Mouse (Mus musculus) hindbrain, postnatal 0 days (tissue): ENCODE data around the gene Nos2. TPM values are rescaled to one million over a fixed set of nuclear protein-coding genes. Genes with fewer than 3 reads are reported as not detected.
"Not testable (repeated sequence)": the region's sequence is repeated elsewhere in the genome, so short reads cannot be mapped to it uniquely, and the experiment has no call there.

Experiments used
- ATAC-seq: fragments of 200-750 bp; cut with Nextera tagmentation; 2 replicates; pipeline ENCODE4 v1.8.0; 2017; ENCODE audit warnings: mild to moderate bottlenecking, moderate TSS enrichment, moderate library complexity
- DNase-seq: peaks from one replicate; pipeline ENCODE4 v3.0.0-alpha.2; 2015; ENCODE audit warnings: low spot score
- H3K27ac ChIP-seq: fragments of 300-500 bp; sonication (generic); 2 replicates; pipeline ENCODE4 v1.5.1; 2014; ENCODE audit warnings: mild to moderate bottlenecking
- H3K27me3 ChIP-seq: fragments of 300-500 bp; sonication (generic); 2 replicates; pipeline ENCODE4 v1.6.1; 2014; ENCODE audit warnings: low read length, mixed read lengths; ENCODE audit not compliant: insufficient read depth
- H3K36me3 ChIP-seq: fragments of 300-500 bp; sonication (generic); 2 replicates; pipeline ENCODE4 v1.6.1; 2014; ENCODE audit warnings: low read length, mixed read lengths; ENCODE audit not compliant: insufficient read depth
- H3K4me1 ChIP-seq: fragments of 300-500 bp; sonication (generic); 2 replicates; pipeline ENCODE4 v1.6.1; 2014; ENCODE audit warnings: antibody characterized with exemption, low read length, mixed read lengths; ENCODE audit not compliant: insufficient read depth
- H3K4me2 ChIP-seq: fragments of 300-500 bp; sonication (generic); 2 replicates; pipeline ENCODE4 v1.6.1; 2014; ENCODE audit warnings: low read depth, mild to moderate bottlenecking, low read length, moderate library complexity, mixed read lengths
- H3K4me3 ChIP-seq: fragments of 300-500 bp; sonication (generic); 2 replicates; pipeline ENCODE4 v1.5.1; 2014; ENCODE audit warnings: low read length
- H3K9ac ChIP-seq: fragments of 300-500 bp; sonication (generic); replicated peaks from 2 replicates; pipeline ENCODE4 v1.6.1; 2014; ENCODE audit warnings: mild to moderate bottlenecking, low read length, moderate library complexity, mixed read lengths
- H3K9me3 ChIP-seq: fragments of 300-500 bp; sonication (generic); 2 replicates; pipeline ENCODE4 v1.6.1; 2016; ENCODE audit warnings: low read length, mixed read lengths
- CTCF ChIP-seq: IDR thresholded peaks from 2 replicates; pipeline ENCODE4 v1.5.1; 2016; ENCODE audit warnings: antibody characterized with exemption, control low read depth, low read depth
- WGBS: fragments of 180-500 bp; shearing (Covaris S2); extraction: QIAGEN DNeasy Blood & Tissue Kit; methylation state at CpG from one replicate; pipeline ENCODE4 v1.1.7; 2014; 5-methylcytosine and 5-hydroxymethylcytosine counted together
- polyA plus RNA-seq: library from polyadenylated mRNA; unstranded; fragments of >200 nt; fragmentation: Nextera tagmentation; extraction: Ambion mirVana; gene quantifications from 2 replicates; pipeline ENCODE4 v1.2.1, GENCODE M21; 2015
- total RNA-seq: library from RNA; depleted of rRNA; stranded (reverse); fragments of >200 nt; gene quantifications from 2 replicates; pipeline ENCODE4 v1.2.3, GENCODE M21; 2014

The Nos2 gene
- total and polyA plus RNA-seq, 2 experiments from 2014 or later: 0.21 to 0.41 TPM

- Histone ChIP-seq H3K4me3 (no peak overlapping the region), H3K36me3 (no peaks in the 10 kb centered on the region), H3K9ac (no peak overlapping the region), H3K4me1 (no peaks in the 10 kb centered on the region), H3K4me2 (no peak overlapping the region), H3K27me3 (no peaks in the 10 kb centered on the region), H3K27ac (no peak overlapping the region), H3K9me3 (no peaks in the 10 kb centered on the region)
- ATAC-seq (no peak), DNase-seq (no peak)
- no peak for TF ChIP-seq CTCF
- WGBS: 90% methylated on average over 10 of the region's 10 CpGs
Measured at GRCm38 (mm10) chr11:78986311-78987002, 65.9 kb downstream of the Nos2 start.

GRCm38 (mm10) chr11:78989206-78989605, 68.6 kb downstream of the Nos2 start:
- not testable (repeated sequence) for H3K27ac ChIP-seq, H3K4me2 ChIP-seq, H3K4me1 ChIP-seq, H3K36me3 ChIP-seq, DNase-seq, ATAC-seq, H3K4me3 ChIP-seq, H3K9ac ChIP-seq, H3K9me3 ChIP-seq, H3K27me3 ChIP-seq
- 94% methylated on average over 11 of the region's 11 CpGs for WGBS

DNA sequence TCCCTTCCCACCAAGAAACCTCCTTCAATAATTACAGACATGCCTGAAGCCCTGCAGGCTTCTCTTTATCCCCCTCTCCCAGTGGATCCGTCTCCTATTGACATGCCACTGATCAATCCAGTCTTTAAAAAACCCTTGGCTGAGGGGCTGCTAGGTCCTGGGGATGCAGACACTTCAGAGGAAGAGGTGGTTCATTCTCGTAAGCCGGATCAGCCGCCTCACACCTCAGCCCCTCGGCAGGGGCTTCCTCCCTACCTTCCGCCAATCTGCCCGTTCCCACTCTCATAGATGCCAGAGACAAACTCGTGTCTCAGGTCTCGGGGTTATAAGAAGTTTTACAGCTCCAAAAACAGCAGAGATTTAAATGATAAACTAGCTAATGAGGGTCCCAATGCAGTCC, 69.5 kb downstream of the Nos2 start:
- DNase-seq (no peak), ATAC-seq (no peak)
- no peaks in the 10 kb centered on the region for H3K4me1 ChIP-seq
- no peak overlapping the region for H3K27ac ChIP-seq
- H3K9me3 ChIP-seq: no peaks in the 10 kb centered on the region
- 90% methylated on average over 9 of the region's 9 CpGs for WGBS
- no peaks in the 10 kb centered on the region for H3K27me3 ChIP-seq
- no peak overlapping the region for H3K4me3 ChIP-seq
- TF ChIP-seq CTCF: no peak
- H3K9ac ChIP-seq: no peak overlapping the region
- H3K36me3 ChIP-seq: no peaks in the 10 kb centered on the region
- no peak overlapping the region for H3K4me2 ChIP-seq

- not testable (repeated sequence) for H3K9me3 ChIP-seq, ATAC-seq, H3K36me3 ChIP-seq, H3K4me1 ChIP-seq, H3K4me3 ChIP-seq, H3K27me3 ChIP-seq, DNase-seq, H3K4me2 ChIP-seq, H3K9ac ChIP-seq, H3K27ac ChIP-seq
- WGBS: 82% methylated on average over 5 of the region's 5 CpGs
Measured at GRCm38 (mm10) chr11:78990875-78991543, 70.4 kb downstream of the Nos2 start.

DNA sequence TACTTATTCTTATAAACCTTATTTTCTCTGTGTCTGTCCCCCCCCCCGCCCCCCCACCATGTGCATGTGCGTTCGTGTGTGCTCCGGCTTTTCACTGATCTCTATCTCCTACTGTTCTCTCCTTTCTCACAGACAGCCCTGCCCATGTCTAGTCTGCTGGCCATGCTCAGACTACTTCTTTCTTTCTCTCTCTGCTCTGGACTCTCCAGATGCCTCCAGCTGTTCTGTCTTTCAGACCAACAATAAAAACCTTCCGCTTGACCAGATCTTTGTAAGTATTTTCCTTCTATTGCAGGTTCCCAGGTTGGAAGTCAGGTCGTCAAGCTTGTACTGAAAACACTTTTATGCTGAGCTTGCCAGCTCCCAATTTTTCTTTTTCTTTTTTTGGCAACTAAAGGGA, 78.5 kb downstream of the Nos2 start:
- Histone ChIP-seq H3K9ac (no peak overlapping the region), H3K27ac (no peak overlapping the region), H3K27me3 (no peaks in the 10 kb centered on the region), H3K4me3 (no peak overlapping the region), H3K4me2 (no peak overlapping the region), H3K9me3 (no peaks in the 10 kb centered on the region), H3K36me3 (no peaks in the 10 kb centered on the region), H3K4me1 (no peaks in the 10 kb centered on the region)
- ATAC-seq: no peak
- WGBS: 21% methylated on average over 6 of the region's 6 CpGs
- TF ChIP-seq CTCF: no peak
- DNase-seq: no peak

GRCm38 (mm10) chr11:79001871-79002270, 81.3 kb downstream of the Nos2 start:
- no peak overlapping the region for H3K9ac ChIP-seq
- no peak for ATAC-seq
- H3K4me1 ChIP-seq: no peaks in the 10 kb centered on the region
- no peaks in the 10 kb centered on the region for H3K9me3 ChIP-seq
- H3K4me2 ChIP-seq: no peak overlapping the region
- H3K27me3 ChIP-seq: no peaks in the 10 kb centered on the region
- 85% methylated on average over 4 of the region's 4 CpGs for WGBS
- no peak overlapping the region for H3K27ac ChIP-seq
- no peaks in the 10 kb centered on the region for H3K36me3 ChIP-seq
- TF ChIP-seq CTCF: no peak
- DNase-seq: no peak
- no peak overlapping the region for H3K4me3 ChIP-seq

- WGBS: 70% methylated on average over 5 of the region's 5 CpGs
- DNase-seq (no peak), ATAC-seq (no peak)
- Histone ChIP-seq H3K27ac (0 out of 2 replicates have a peak overlapping the region, but pooled peaks have one; percentile 21), H3K9ac (no peak overlapping the region), H3K36me3 (no peaks in the 10 kb centered on the region), H3K4me2 (no peak overlapping the region), H3K27me3 (no peaks in the 10 kb centered on the region), H3K4me1 (no peaks in the 10 kb centered on the region), H3K9me3 (no peaks in the 10 kb centered on the region), H3K4me3 (no peak overlapping the region)
- no peak for TF ChIP-seq CTCF
Measured at GRCm38 (mm10) chr11:79002551-79002951, 82.0 kb downstream of the Nos2 start.
